In the genomic region with DNA sequence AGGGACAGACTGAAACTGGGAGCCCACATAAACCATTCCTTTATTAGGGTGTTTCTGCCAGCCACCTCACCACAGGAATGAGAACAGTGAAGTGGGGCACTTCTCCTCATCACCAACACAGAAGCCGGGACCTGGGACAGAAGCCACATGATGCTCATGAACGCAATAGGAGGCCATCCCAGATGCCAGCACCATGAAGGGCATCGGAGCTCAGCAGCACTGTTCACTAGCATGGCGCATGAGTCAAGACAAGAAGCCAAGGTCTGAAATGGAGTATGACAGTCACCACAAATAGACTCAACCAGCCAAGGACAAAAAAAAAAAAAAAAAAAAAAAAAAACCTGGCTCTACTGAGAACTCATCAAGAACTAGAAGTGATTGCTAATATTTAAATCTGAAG, we compare ENCODE assay signal across 26 mouse cellular contexts. TPM values are rescaled to one million over a fixed set of nuclear protein-coding genes. Genes with fewer than 3 reads are reported as not detected.
"Had no signal": no experiment of that assay in that cellular context is flagged by ENCODE, and none has a peak within 500 bp of the region (broad histone marks: within the 10 kb centered on the region; RNA-seq: fewer than 3 reads in every experiment).

No protein-coding gene starts in this region.

- H3K4me3 ChIP-seq: limb, embryonic 10.5 days; limb, embryonic 13.5 days; liver, embryonic 12.5 days; liver, embryonic 15.5 days; lung, embryonic 15.5 days; megakaryocyte, embryonic 14.5 days; midbrain, embryonic 10.5 days; midbrain, embryonic 13.5 days; myocyte; neural tube, embryonic 13.5 days; stomach, embryonic 15.5 days had no signal

- DNase-seq: kidney, adult 9 months; kidney, postnatal 14 days; kidney, postnatal 4 days; layer of hippocampus, postnatal 36 days; liver; lung, adult 18-20 months; lung, postnatal 10 days; lung, postnatal 36 days; retina, postnatal 1 day; right cerebral cortex, postnatal 25 days; spleen, adult 18-20 months; thymus, postnatal 25 days had no signal

- H3K27ac ChIP-seq: limb, embryonic 10.5 days; limb, embryonic 13.5 days; liver, embryonic 12.5 days; liver, embryonic 15.5 days; lung, embryonic 15.5 days; midbrain, embryonic 10.5 days; midbrain, embryonic 13.5 days; neural tube, embryonic 13.5 days; stomach, embryonic 15.5 days had no signal

RNA-seq across cellular contexts. Expression of gene Rnf112, which starts 13.5 kb away (rescaled TPM):
- total RNA-seq: monocyte, adult 5-6 weeks; neutrophil, adult 5-6 weeks had no signal
- polyA plus RNA-seq: myocyte; thymus, postnatal 0 days had no signal

RNA-seq across cellular contexts. Expression of gene Mfap4, which starts 44.8 kb away (rescaled TPM):
- total RNA-seq: monocyte, adult 5-6 weeks; neutrophil, adult 5-6 weeks had no signal
